Mouse (Mus musculus) ES-Bruce4 (cell line): ENCODE data around the gene Nes. TPM values are rescaled to one million over a fixed set of nuclear protein-coding genes. Genes with fewer than 3 reads are reported as not detected.

Experiments
- H3K27ac ChIP-seq: 2 replicates; pipeline ENCODE4 v1.5.1; 2012; ENCODE audit warnings: low read length, inconsistent platforms; ENCODE audit not compliant: insufficient read depth
- H3K27me3 ChIP-seq: 2 replicates; pipeline ENCODE4 v1.6.1; 2012; ENCODE audit warnings: mild to moderate bottlenecking, low read length, inconsistent platforms; ENCODE audit not compliant: control insufficient read depth, poor library complexity, insufficient read depth, severe bottlenecking
- H3K36me3 ChIP-seq: 2 replicates; pipeline ENCODE4 v1.6.1; 2012; ENCODE audit warnings: inconsistent platforms, mild to moderate bottlenecking, low read length, moderate library complexity; ENCODE audit not compliant: control insufficient read depth, poor library complexity, insufficient read depth, severe bottlenecking
- H3K4me1 ChIP-seq: one replicate; pipeline ENCODE4 v1.8.1; 2011; ENCODE audit warnings: low read length; ENCODE audit not compliant: control insufficient read depth, insufficient read depth
- H3K4me3 ChIP-seq: 2 replicates; pipeline ENCODE4 v1.5.1; 2011; ENCODE audit warnings: low read depth, mild to moderate bottlenecking, low read length
- H3K9ac ChIP-seq: 2 replicates; pipeline ENCODE4 v1.6.1; 2012; ENCODE audit warnings: low read depth, mild to moderate bottlenecking, inconsistent platforms; ENCODE audit not compliant: poor library complexity, severe bottlenecking
- H3K9me3 ChIP-seq: replicated peaks from 2 replicates; pipeline ENCODE4 v1.6.1; 2012; ENCODE audit warnings: mild to moderate bottlenecking, low read length, inconsistent platforms; ENCODE audit not compliant: control insufficient read depth, poor library complexity, insufficient read depth, severe bottlenecking
- CTCF ChIP-seq: IDR thresholded peaks from one replicate; pipeline ENCODE4 v1.8.1; 2011; ENCODE audit warnings: low read depth, low read length
- EP300 ChIP-seq: IDR thresholded peaks from 2 replicates; pipeline ENCODE4 v1.6.1; 2011; ENCODE audit warnings: low read depth, low read length; ENCODE audit not compliant: insufficient read depth
- POLR2A ChIP-seq: IDR thresholded peaks from one replicate; pipeline ENCODE4 v1.8.1; 2011; ENCODE audit warnings: low read length; ENCODE audit not compliant: insufficient read depth
- polyA plus RNA-seq: library from polyadenylated mRNA; stranded (reverse); fragments of >200 nt; gene quantifications from 2 replicates; pipeline ENCODE4 v1.2.4, GENCODE M21; 2011; ENCODE audit warnings: low read depth; ENCODE audit not compliant: missing spikeins, insufficient read depth, insufficient read length

Gene Nes
- polyA plus RNA-seq, 1 experiment = 34.5 TPM

DNA sequence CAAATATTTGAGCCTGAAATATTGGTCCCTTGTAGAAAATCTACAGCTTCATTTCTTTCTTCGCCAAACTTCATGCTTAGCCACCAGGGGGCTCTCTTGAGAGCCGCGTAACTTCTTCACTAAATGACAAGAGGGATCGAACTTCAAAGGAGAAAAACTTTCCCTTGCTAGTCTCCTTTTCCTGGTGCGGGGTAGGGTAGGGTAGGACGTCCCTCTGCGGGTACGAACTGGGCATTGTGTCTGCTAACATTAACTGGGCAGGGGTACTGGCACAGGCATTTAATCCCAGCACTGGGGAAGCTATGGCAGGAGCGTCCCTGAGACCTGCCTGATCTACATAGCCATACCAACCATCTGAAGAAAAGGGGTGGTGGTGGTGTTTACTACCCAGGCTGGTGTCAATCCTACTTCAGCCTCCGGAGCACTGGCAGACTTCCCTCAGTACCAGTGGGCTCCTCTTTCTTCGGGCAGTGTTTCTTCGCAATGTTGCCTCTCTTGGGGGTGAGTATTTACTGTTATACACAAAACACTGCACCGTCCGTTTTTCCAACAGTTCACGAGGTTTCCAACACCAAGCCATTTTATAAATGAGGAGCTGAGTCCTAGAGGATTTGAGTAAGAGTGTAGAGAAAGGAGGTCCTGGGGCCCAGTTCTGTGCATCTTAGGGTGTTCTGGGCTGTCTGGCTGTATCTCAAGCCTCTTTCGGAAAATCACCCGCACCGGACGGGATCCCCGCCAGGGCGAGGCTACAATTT is 517 bp upstream of the Nes start:
- peak overlapping the region; percentile 51; the same call in 1 of the 2 replicates for H3K9ac ChIP-seq
- H3K9me3 ChIP-seq = no peaks in the 10 kb centered on the region
- H3K4me1 ChIP-seq = peaks cover 1% of the 10 kb centered on the region
- no peak overlapping the region for H3K27ac ChIP-seq
- H3K4me3 ChIP-seq = peak overlapping the region; percentile 84
- TF ChIP-seq CTCF (no peak), EP300 (no peak), POLR2A (no peak)
- peaks cover 10% of the 10 kb centered on the region for H3K27me3 ChIP-seq
- H3K36me3 ChIP-seq = no peaks in the 10 kb centered on the region

DNA sequence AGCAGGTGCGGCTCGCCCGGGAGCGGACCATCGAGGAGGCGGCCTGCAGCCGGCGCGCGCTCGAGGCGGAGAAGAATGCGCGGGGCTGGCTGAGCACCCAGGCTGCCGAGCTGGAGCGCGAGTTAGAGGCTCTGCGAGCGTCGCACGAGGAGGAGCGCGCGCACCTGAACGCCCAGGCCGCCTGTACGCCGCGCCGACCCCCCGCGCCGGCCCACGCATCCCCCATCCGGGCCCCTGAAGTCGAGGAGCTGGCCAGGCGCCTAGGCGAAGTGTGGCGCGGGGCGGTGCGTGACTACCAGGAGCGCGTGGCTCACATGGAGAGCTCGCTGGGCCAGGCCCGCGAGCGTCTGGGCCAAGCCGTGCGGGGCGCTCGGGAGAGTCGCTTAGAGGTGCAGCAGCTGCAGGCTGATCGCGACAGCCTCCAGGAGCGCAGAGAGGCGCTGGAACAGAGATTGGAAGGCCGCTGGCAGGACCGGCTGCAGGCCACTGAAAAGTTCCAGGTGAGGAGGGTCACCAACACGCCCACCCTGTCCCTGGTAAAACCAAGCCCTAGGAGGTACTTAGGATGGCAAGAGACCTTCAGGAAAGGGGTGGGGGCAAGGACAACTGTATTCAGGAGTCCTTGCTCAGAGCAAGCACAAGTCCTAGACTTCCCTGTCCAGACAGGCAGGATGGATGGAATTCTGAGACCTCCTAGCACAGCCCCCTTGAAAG is 768 bp downstream of the Nes start:
- H3K27me3 ChIP-seq = peaks cover 10% of the 10 kb centered on the region
- peak overlapping the region; percentile 70 for H3K4me3 ChIP-seq
- H3K9ac ChIP-seq = peak overlapping the region; percentile 51
- H3K27ac ChIP-seq = no peak overlapping the region
- TF ChIP-seq POLR2A = no peak
- no peak for TF ChIP-seq CTCF
- TF ChIP-seq EP300 = no peak
- H3K9me3 ChIP-seq = no peaks in the 10 kb centered on the region
- H3K4me1 ChIP-seq = peaks cover 1% of the 10 kb centered on the region
- no peaks in the 10 kb centered on the region for H3K36me3 ChIP-seq

DNA sequence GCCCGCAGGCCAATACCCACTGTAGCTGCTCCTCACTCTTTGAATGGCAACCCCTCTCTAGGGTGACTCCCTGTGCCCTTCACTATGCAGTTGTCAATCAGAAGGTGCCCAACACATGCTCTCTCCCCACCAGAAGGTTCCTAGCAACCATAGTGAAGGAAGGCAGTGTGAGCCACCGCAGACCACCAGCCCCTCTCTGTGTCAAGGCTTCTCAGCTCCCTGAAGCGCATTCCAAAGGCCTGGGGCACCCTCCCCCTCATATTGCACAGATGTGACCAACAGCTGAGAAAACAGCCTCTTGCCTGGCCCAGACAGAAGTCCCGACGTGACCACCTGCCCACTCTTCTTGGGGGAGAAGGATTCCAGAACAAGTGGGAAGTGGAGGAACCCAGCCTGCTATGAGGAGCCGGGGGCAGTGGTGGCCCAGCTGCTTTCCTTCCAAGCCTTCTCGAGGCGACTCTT is 1.4 kb downstream of the Nes start:
- Histone ChIP-seq H3K9me3 (no peaks in the 10 kb centered on the region), H3K36me3 (no peaks in the 10 kb centered on the region), H3K27ac (no peak overlapping the region), H3K9ac (no peak overlapping the region), H3K27me3 (peaks cover 11% of the 10 kb centered on the region), H3K4me1 (peaks cover 1% of the 10 kb centered on the region), H3K4me3 (peak overlapping the region; percentile 70)
- TF ChIP-seq CTCF (no peak), POLR2A (no peak), EP300 (no peak)

DNA sequence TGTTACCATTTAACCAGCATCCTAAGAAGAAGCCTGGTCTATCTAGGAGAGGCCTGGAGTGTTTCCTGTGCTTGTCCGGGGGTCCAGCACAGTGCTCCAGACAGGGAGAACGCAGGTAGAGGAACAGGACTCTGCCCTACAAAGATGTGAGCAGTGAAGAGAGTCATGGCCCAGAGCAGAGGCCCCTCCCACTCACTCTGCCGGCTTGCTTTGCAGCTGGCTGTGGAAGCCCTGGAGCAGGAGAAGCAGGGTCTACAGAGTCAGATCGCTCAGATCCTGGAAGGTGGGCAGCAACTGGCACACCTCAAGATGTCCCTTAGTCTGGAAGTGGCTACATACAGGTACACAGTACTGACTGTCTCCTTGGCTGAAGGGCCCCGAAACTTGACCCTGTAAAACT is 1.9 kb downstream of the Nes start:
- H3K9me3 ChIP-seq = no peaks in the 10 kb centered on the region
- H3K27me3 ChIP-seq = peaks cover 15% of the 10 kb centered on the region
- no peak overlapping the region for H3K4me3 ChIP-seq
- peaks cover 1% of the 10 kb centered on the region for H3K4me1 ChIP-seq
- TF ChIP-seq POLR2A (no peak), EP300 (no peak), CTCF (no peak)
- H3K9ac ChIP-seq = no peak overlapping the region
- H3K36me3 ChIP-seq = no peaks in the 10 kb centered on the region
- no peak overlapping the region for H3K27ac ChIP-seq

DNA sequence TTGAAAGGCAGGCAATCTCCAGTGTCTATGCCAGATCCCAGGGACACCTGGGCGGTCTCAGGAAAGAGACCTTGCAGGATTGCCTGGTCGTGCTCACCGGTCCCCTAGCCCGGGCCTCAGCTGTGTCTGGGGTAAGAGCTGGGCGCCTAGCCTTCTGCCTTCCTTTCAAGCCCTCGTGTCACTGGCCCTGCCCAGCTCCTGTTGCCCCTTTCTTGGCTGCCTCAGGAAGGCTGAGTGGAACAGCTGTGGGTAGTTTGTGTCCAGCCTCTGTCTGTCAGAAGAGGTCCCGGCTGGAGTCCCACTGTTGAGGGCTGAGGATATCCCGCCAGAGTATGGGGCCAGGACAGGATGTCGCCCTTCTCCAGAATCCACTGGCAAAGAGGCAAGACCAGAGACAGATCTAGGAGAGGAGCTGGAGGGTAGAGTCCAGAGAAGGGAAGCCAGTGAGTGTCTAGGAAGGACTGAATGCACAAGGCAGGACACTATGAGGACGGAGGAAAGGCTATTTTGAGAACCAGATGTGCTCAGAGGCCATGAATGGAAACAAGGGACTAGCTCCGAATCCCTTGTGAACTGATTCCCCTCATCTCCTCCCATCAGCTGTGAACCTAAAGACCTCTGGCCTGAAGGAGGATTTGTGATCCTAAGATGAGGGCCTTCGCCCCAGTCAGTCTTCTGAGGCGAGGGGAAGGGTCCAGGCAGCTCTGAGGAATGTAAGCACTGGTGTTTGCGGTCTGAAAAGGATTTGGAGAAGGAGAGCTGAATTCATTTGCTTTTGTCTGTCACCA is 2.9 kb downstream of the Nes start:
- Histone ChIP-seq H3K4me1 (peaks cover 1% of the 10 kb centered on the region), H3K9ac (no peak overlapping the region), H3K27me3 (peaks cover 15% of the 10 kb centered on the region), H3K9me3 (no peaks in the 10 kb centered on the region), H3K36me3 (no peaks in the 10 kb centered on the region), H3K27ac (peak overlapping the region; percentile 36; the same call in 1 of the 2 replicates), H3K4me3 (no peak overlapping the region)
- TF ChIP-seq CTCF = no peak
- TF ChIP-seq EP300 = no peak
- no peak for TF ChIP-seq POLR2A
